ENCODE assay signal across 15 mouse cellular contexts in genomic region chr3:54570501-54570900, GRCm38 (mm10).
A peak's percentile ranks its signal among the peaks of the same experiment; 100 is the strongest.
DNase-seq lines count a peak whose midpoint lies in the region; ATAC-seq and TF ChIP-seq lines count a peak whose summit lies in the region.
"Had no signal": no experiment of that assay in that cellular context is flagged by ENCODE, and none has a peak within 500 bp of the region (broad histone marks: within the 10 kb centered on the region; RNA-seq: fewer than 3 reads in every experiment).

No protein-coding gene starts in this region.

- no peak for TF ChIP-seq EP300 in liver, postnatal 0 days (IDR thresholded peaks at IDR 0.05; ENCODE audit: low read depth)

- H3K9me3 ChIP-seq in liver, postnatal 0 days (ENCODE audit: low read length) = no peaks in the 10 kb centered on the region
- H3K9me3 ChIP-seq in liver, embryonic 12.5 days (replicated peaks) = peaks cover 6% of the 10 kb centered on the region; the same call in 1 of the 2 replicates
- peaks cover 42% of the 10 kb centered on the region for H3K9me3 ChIP-seq in E14TG2a.4 (ENCODE audit: low read length)
- H3K9me3 ChIP-seq: embryonic facial prominence, embryonic 12.5 days; limb, embryonic 10.5 days; neural tube, embryonic 15.5 days had no signal

- H3K9ac ChIP-seq in liver, postnatal 0 days (replicated peaks) = no peak overlapping the region
- no peak overlapping the region for H3K9ac ChIP-seq in liver, embryonic 12.5 days
- H3K9ac ChIP-seq: embryonic facial prominence, embryonic 12.5 days; neural tube, embryonic 15.5 days had no signal

- peak; percentile 37 for TF ChIP-seq CTCF in liver, postnatal 0 days (IDR thresholded peaks at IDR 0.05; ENCODE audit: low read depth)
- TF ChIP-seq CTCF in E14TG2a.4 (conservative IDR thresholded peaks at IDR 0.05; ENCODE audit: low read length) = peak; percentile 34

- no peak for ATAC-seq in CD4-positive, CD25-positive, alpha-beta regulatory T cell, adult 4 months
- no peak for ATAC-seq in liver, postnatal 0 days
- ATAC-seq in liver, embryonic 12.5 days = no peak
- 0 out of 2 replicates have a peak, but pooled peaks have one; percentile 60 for ATAC-seq in megakaryocyte progenitor cell, adult 5-6 weeks (replicated peaks; ENCODE audit: poor library complexity)

- peak; percentile 36 for DNase-seq in CD4-positive, CD25-positive, alpha-beta regulatory T cell, adult 2 months (ENCODE audit: low read depth, low spot score)
- no peak for DNase-seq in liver, postnatal 0 days
- DNase-seq in gastrocnemius, adult 8-10 months (ENCODE audit: low spot score in 2 of 2) = no peak
- DNase-seq in cerebellum, postnatal 36 days = no peak
- DNase-seq: cerebellum, adult 9-10 months; layer of hippocampus, adult 9-11 months; retina, postnatal 1 day had no signal

- H3K27me3 ChIP-seq in liver, postnatal 0 days (ENCODE audit: insufficient read depth, low read length) = no peaks in the 10 kb centered on the region
- no peaks in the 10 kb centered on the region for H3K27me3 ChIP-seq in liver, embryonic 12.5 days (replicated peaks)
- H3K27me3 ChIP-seq in E14TG2a.4 (ENCODE audit: insufficient read depth, low read length) = no peaks in the 10 kb centered on the region
- H3K27me3 ChIP-seq: embryonic facial prominence, embryonic 12.5 days; neural tube, embryonic 15.5 days had no signal

- H3K36me3 ChIP-seq in liver, postnatal 0 days (replicated peaks; ENCODE audit: insufficient read depth, low read length) = no peaks in the 10 kb centered on the region
- no peaks in the 10 kb centered on the region for H3K36me3 ChIP-seq in liver, embryonic 12.5 days
- H3K36me3 ChIP-seq in E14TG2a.4 (ENCODE audit: insufficient read depth, low read length) = no peaks in the 10 kb centered on the region
- H3K36me3 ChIP-seq: embryonic facial prominence, embryonic 12.5 days; forebrain, embryonic 10.5 days; limb, embryonic 10.5 days; neural tube, embryonic 15.5 days had no signal

- no peaks in the 10 kb centered on the region for H3K4me1 ChIP-seq in liver, postnatal 0 days (ENCODE audit: insufficient read depth)
- no peaks in the 10 kb centered on the region for H3K4me1 ChIP-seq in liver, embryonic 12.5 days
- H3K4me1 ChIP-seq in E14TG2a.4 (replicated peaks; ENCODE audit: low read depth, low read length) = no peaks in the 10 kb centered on the region
- H3K4me1 ChIP-seq: embryonic facial prominence, embryonic 12.5 days; forebrain, embryonic 10.5 days; limb, embryonic 10.5 days; neural tube, embryonic 15.5 days had no signal

- WGBS in liver, postnatal 0 days (ENCODE audit: insufficient replicate concordance) = 79% methylated on average over 8 of the region's 8 CpGs
- WGBS in liver, embryonic 12.5 days (ENCODE audit: insufficient replicate concordance) = 72% methylated on average over 8 of the region's 8 CpGs

- H3K27ac ChIP-seq in liver, postnatal 0 days (ENCODE audit: low read depth) = no peak overlapping the region
- H3K27ac ChIP-seq in liver, embryonic 12.5 days = no peak overlapping the region
- H3K27ac ChIP-seq: embryonic facial prominence, embryonic 12.5 days; forebrain, embryonic 10.5 days; limb, embryonic 10.5 days; neural tube, embryonic 15.5 days had no signal

- H3K4me3 ChIP-seq in liver, postnatal 0 days (ENCODE audit: low read depth, low read length) = no peak overlapping the region
- H3K4me3 ChIP-seq in liver, embryonic 12.5 days = no peak overlapping the region
- no peak overlapping the region for H3K4me3 ChIP-seq in E14TG2a.4 (replicated peaks; ENCODE audit: low read length)
- H3K4me3 ChIP-seq: embryonic facial prominence, embryonic 12.5 days; forebrain, embryonic 10.5 days; limb, embryonic 10.5 days; neural tube, embryonic 15.5 days had no signal

- H3K4me2 ChIP-seq in liver, postnatal 0 days (ENCODE audit: low read depth, low read length) = no peak overlapping the region
- no peak overlapping the region for H3K4me2 ChIP-seq in liver, embryonic 12.5 days
- H3K4me2 ChIP-seq: embryonic facial prominence, embryonic 12.5 days; neural tube, embryonic 15.5 days had no signal
